ENCODE assay signal across 19 mouse cellular contexts in genomic region chr1:120613461-120614306, GRCm38 (mm10). TPM values are rescaled to one million over a fixed set of nuclear protein-coding genes. Genes with fewer than 3 reads are reported as not detected.
DNase-seq lines count a peak whose midpoint lies in the region; ATAC-seq and TF ChIP-seq lines count a peak whose summit lies in the region.
"Had no signal": no experiment of that assay in that cellular context is flagged by ENCODE, and none has a peak within 500 bp of the region (broad histone marks: within the 10 kb centered on the region; RNA-seq: fewer than 3 reads in every experiment).

No protein-coding gene starts in this region.

- no peaks in the 10 kb centered on the region for H3K36me3 ChIP-seq in heart, embryonic 14.5 days (ENCODE audit: control insufficient read depth, insufficient read depth, low read length)
- no peaks in the 10 kb centered on the region for H3K36me3 ChIP-seq in heart, adult 2 months (ENCODE audit: control insufficient read depth, insufficient read depth, low read length)
- H3K36me3 ChIP-seq in ES-E14 (ENCODE audit: control insufficient read depth, insufficient read depth, low read length, poor library complexity, severe bottlenecking): no peaks in the 10 kb centered on the region
- H3K36me3 ChIP-seq in hindbrain, embryonic 13.5 days: no peaks in the 10 kb centered on the region
- H3K36me3 ChIP-seq in midbrain, embryonic 12.5 days: no peaks in the 10 kb centered on the region

- WGBS in heart, embryonic 14.5 days: 1% methylated on average over 32 of the region's 32 CpGs
- WGBS in heart, adult 2 months: 4% methylated on average over 32 of the region's 32 CpGs
- 2% methylated on average over 32 of the region's 32 CpGs for WGBS in hindbrain, embryonic 13.5 days
- WGBS in midbrain, embryonic 12.5 days: 3% methylated on average over 32 of the region's 32 CpGs

- peak overlapping the region; percentile 20 to 24; a peak in 3 of 4 replicates for H3K4me3 ChIP-seq in heart, embryonic 14.5 days (ENCODE audit: control insufficient read depth in 1 of 2, insufficient read depth in 1 of 2, low read depth in 1 of 2, low read length in 2 of 2)
- no peak overlapping the region for H3K4me3 ChIP-seq in heart, adult 2 months
- peak overlapping the region; percentile 11 to 24; a peak in 1 of 4 replicates for H3K4me3 ChIP-seq in ES-E14 (ENCODE audit: insufficient read depth in 1 of 2, low read depth in 1 of 2, low read length in 2 of 2, poor library complexity in 1 of 2, severe bottlenecking in 1 of 2)
- H3K4me3 ChIP-seq in hindbrain, embryonic 13.5 days: no peak overlapping the region
- peak overlapping the region; percentile 13; the same call in 1 of the 2 replicates for H3K4me3 ChIP-seq in midbrain, embryonic 12.5 days
- H3K4me3 ChIP-seq: forebrain, embryonic 13.5 days; layer of hippocampus, adult 2 months had no signal

- TF ChIP-seq EP300 in heart, adult 2 months (IDR thresholded peaks at IDR 0.05; ENCODE audit: insufficient read depth, low read depth, low read length): no peak

- peaks cover 0 to 2% of the 10 kb centered on the region in 2 experiments; a peak in 2 of 4 replicates for H3K4me1 ChIP-seq in heart, embryonic 14.5 days (ENCODE audit: control insufficient read depth in 2 of 2, insufficient read depth in 2 of 2, low read length in 2 of 2)
- H3K4me1 ChIP-seq in heart, adult 2 months (ENCODE audit: control insufficient read depth, insufficient read depth, low read length): no peaks in the 10 kb centered on the region
- H3K4me1 ChIP-seq in ES-E14 (ENCODE audit: control insufficient read depth in 2 of 2, insufficient read depth in 2 of 2, low read length in 2 of 2, poor library complexity in 1 of 2): peaks cover 3 to 10% of the 10 kb centered on the region in 2 experiments; a peak in 1 of 4 replicates
- peaks cover 3% of the 10 kb centered on the region; the same call in 1 of the 2 replicates for H3K4me1 ChIP-seq in hindbrain, embryonic 13.5 days (replicated peaks)
- peaks cover 6% of the 10 kb centered on the region; the same call in 1 of the 2 replicates for H3K4me1 ChIP-seq in midbrain, embryonic 12.5 days
- H3K4me1 ChIP-seq: forebrain, embryonic 13.5 days had no signal

- in situ Hi-C loops in ES-E14 (cut with MboI; ENCODE audit: low sequenced_read_pairs in 2 of 2, unreplicated experiment in 2 of 2): no loop called here

- no peak overlapping the region for H3K9ac ChIP-seq in heart, embryonic 14.5 days (ENCODE audit: low read length)
- H3K9ac ChIP-seq in heart, adult 2 months (ENCODE audit: low read depth, low read length): no peak overlapping the region
- H3K9ac ChIP-seq in ES-E14 (ENCODE audit: insufficient read depth, low read depth, low read length, poor library complexity, severe bottlenecking): no peak overlapping the region
- H3K9ac ChIP-seq in hindbrain, embryonic 13.5 days: no peak overlapping the region
- 0 out of 2 replicates have a peak overlapping the region, but pooled peaks have one; percentile 24 for H3K9ac ChIP-seq in midbrain, embryonic 12.5 days (replicated peaks)
- H3K9ac ChIP-seq: forebrain, embryonic 13.5 days had no signal

- no peak for DNase-seq in heart, adult 2 months
- DNase-seq in ES-E14 (ENCODE audit: low read depth, low spot score): no peak
- DNase-seq in ovary, postnatal 36 days (ENCODE audit: low spot score): no peak
- DNase-seq: adrenal gland, postnatal 36 days; cerebellum, postnatal 36 days; kidney, adult 11 months; right cerebral cortex, postnatal 14 days had no signal

- TF ChIP-seq CTCF in heart, adult 2 months (IDR thresholded peaks at IDR 0.05): no peak

- H3K4me2 ChIP-seq in heart, embryonic 14.5 days (ENCODE audit: low read length): peak overlapping the region; percentile 43
- H3K4me2 ChIP-seq in hindbrain, embryonic 13.5 days: peak overlapping the region; percentile 8; the same call in 1 of the 2 replicates
- peak overlapping the region; percentile 33 for H3K4me2 ChIP-seq in midbrain, embryonic 12.5 days (replicated peaks)
- H3K4me2 ChIP-seq: forebrain, embryonic 13.5 days had no signal

- no peaks in the 10 kb centered on the region for H3K79me2 ChIP-seq in heart, adult 2 months (replicated peaks; ENCODE audit: control insufficient read depth, insufficient read depth, low read length)

- no peak overlapping the region for H3K27ac ChIP-seq in heart, embryonic 14.5 days (replicated peaks in 1 of 2; ENCODE audit: control insufficient read depth in 1 of 2, insufficient read depth in 1 of 2, low read depth in 2 of 2, low read length in 2 of 2)
- no peak overlapping the region for H3K27ac ChIP-seq in heart, adult 2 months
- H3K27ac ChIP-seq in ES-E14 (ENCODE audit: insufficient read depth, low read depth, low read length, poor library complexity, severe bottlenecking): no peak overlapping the region
- no peak overlapping the region for H3K27ac ChIP-seq in hindbrain, embryonic 13.5 days
- H3K27ac ChIP-seq in midbrain, embryonic 12.5 days (replicated peaks): peak overlapping the region; percentile 35; the same call in 1 of the 2 replicates
- H3K27ac ChIP-seq: forebrain, embryonic 13.5 days; layer of hippocampus, adult 2 months; macrophage had no signal

- peaks cover 100% of the 10 kb centered on the region for H3K27me3 ChIP-seq in heart, embryonic 14.5 days (ENCODE audit: control insufficient read depth, insufficient read depth, low read length)
- peaks cover 27% of the 10 kb centered on the region for H3K27me3 ChIP-seq in heart, adult 2 months (ENCODE audit: control insufficient read depth, insufficient read depth, low read length)
- H3K27me3 ChIP-seq in hindbrain, embryonic 13.5 days: peaks cover 100% of the 10 kb centered on the region
- peaks cover 100% of the 10 kb centered on the region for H3K27me3 ChIP-seq in midbrain, embryonic 12.5 days

- intact Hi-C loops in heart, adult 2 months (cut with DNase I): no loop called here

- no peak for ATAC-seq in heart, embryonic 14.5 days (ENCODE audit: insufficient number of reproducible peaks, insufficient read depth, low FRiP score, low read depth)
- ATAC-seq in hindbrain, embryonic 13.5 days (ENCODE audit: low FRiP score): no peak
- ATAC-seq in midbrain, embryonic 12.5 days (ENCODE audit: low FRiP score, low read depth): 0 out of 2 replicates have a peak, but pooled peaks have one; percentile 13
- ATAC-seq in cerebellum, adult (ENCODE audit: insufficient number of reproducible peaks, low FRiP score, low TSS enrichment): no peak
- no peak for ATAC-seq in frontal cortex, adult (ENCODE audit: low TSS enrichment)
- ATAC-seq: activated CD4-positive, CD25-positive, alpha-beta regulatory T cell, adult 4 months; forebrain, embryonic 13.5 days had no signal

- TF ChIP-seq POLR2A in heart, adult 2 months (IDR thresholded peaks at IDR 0.05; ENCODE audit: insufficient read depth, low read depth, low read length): no peak

- no peaks in the 10 kb centered on the region for H3K9me3 ChIP-seq in heart, embryonic 14.5 days (ENCODE audit: control insufficient read depth, low read length)
- no peaks in the 10 kb centered on the region for H3K9me3 ChIP-seq in ES-E14 (ENCODE audit: control insufficient read depth, insufficient read depth, low read depth, low read length)
- H3K9me3 ChIP-seq in hindbrain, embryonic 13.5 days: no peaks in the 10 kb centered on the region
- no peaks in the 10 kb centered on the region for H3K9me3 ChIP-seq in midbrain, embryonic 12.5 days
- H3K9me3 ChIP-seq: forebrain, embryonic 13.5 days had no signal

TF ChIP-seq in ES-E14, 5 proteins besides CTCF, POLR2A, EP300 and RAD21:
- no peak for TF ChIP-seq ZC3H11A (IDR thresholded peaks at IDR 0.05; ENCODE audit: borderline replicate concordance, low read depth, low read length)
- TF ChIP-seq CHD2 (IDR thresholded peaks at IDR 0.05; ENCODE audit: low read depth, low read length): no peak
- no peak for TF ChIP-seq ZNF384 (IDR thresholded peaks at IDR 0.05; ENCODE audit: low read depth, low read length)
- TF ChIP-seq MAFK (IDR thresholded peaks at IDR 0.05; ENCODE audit: insufficient read depth, low read depth, low read length): no peak
- no peak for TF ChIP-seq HCFC1 (IDR thresholded peaks at IDR 0.05; ENCODE audit: borderline replicate concordance, insufficient read depth, low read length)
TF ChIP-seq in ES-E14: peak in this region for 0.

RNA-seq across cellular contexts. Expression of gene En1, which starts 11.5 kb away (rescaled TPM):
- polyA plus RNA-seq in heart, embryonic 14.5 days (2014; fragmentation: Nextera tagmentation; extraction: Ambion mirVana): not detected in 2 replicates
- not detected for total RNA-seq in heart, adult 2 months (2021)
- polyA plus RNA-seq in heart, adult 2 months (2012; rRNA removed): not detected in 2 replicates
- total RNA-seq in ES-E14 (2012; rRNA removed): 0.63 and 1.2 TPM in 2 replicates
- polyA plus RNA-seq in hindbrain, embryonic 13.5 days (2015; fragmentation: Nextera tagmentation; extraction: Ambion mirVana): 4.0 and 7.8 TPM in 2 replicates
- 7.3 and 10.3 TPM in 2 replicates for polyA plus RNA-seq in midbrain, embryonic 12.5 days (2016; fragmentation: Nextera tagmentation; extraction: Ambion mirVana)
- total RNA-seq: granulocyte monocyte progenitor cell, adult 5-6 weeks; layer of hippocampus, adult 2 months; left cerebral cortex, postnatal 14 days had no signal
- polyA plus RNA-seq: activated CD4-positive, CD25-positive, alpha-beta regulatory T cell, adult 4 months; forebrain, embryonic 13.5 days; liver, embryonic 16.5 days; macrophage had no signal

Comparison
In these comparisons a context has a peak if more than half of its experiments do, and no peak if none do; other contexts are left out.
1. H3K4me3 ChIP-seq: peak in heart, embryonic 14.5 days (2 of 2), ES-E14 (2 of 2) and midbrain, embryonic 12.5 days (single experiment); none in heart, adult 2 months (single experiment) and hindbrain, embryonic 13.5 days (single experiment).
2. Peak in every context shown above with its lines, with median percentiles within 50 percentile points of each other: H3K4me2 ChIP-seq.